Mouse (Mus musculus): ENCODE results near the gene Tmem198. TPM values are rescaled to one million over a fixed set of nuclear protein-coding genes. Genes with fewer than 3 reads are reported as not detected.

The Tmem198 gene
- total RNA-seq, 4 experiments from 2014 or later = 2.5 to 5.8 (median 3.0) TPM

DNA sequence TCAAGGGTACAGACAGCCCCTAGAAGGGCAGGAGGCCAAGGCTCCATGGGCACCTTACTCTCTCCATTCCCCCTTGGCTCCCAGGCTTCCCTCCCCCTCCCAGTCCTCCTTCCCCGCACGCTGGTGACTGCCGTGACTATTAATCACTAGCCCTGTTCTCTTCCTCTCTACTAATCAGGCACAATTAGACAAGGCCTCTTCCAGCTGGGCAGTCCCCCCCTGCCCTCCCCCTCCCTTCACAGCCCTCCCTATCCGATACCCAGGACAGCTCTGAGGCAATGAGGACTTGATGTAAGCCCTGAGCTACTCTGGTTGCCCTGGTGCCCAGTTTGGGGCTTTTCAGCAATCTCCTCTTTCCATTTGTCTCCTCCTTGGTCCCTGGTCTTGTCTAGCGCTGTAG, 23.4 kb upstream of the Tmem198 start:
- no peak for DNase-seq

DNA sequence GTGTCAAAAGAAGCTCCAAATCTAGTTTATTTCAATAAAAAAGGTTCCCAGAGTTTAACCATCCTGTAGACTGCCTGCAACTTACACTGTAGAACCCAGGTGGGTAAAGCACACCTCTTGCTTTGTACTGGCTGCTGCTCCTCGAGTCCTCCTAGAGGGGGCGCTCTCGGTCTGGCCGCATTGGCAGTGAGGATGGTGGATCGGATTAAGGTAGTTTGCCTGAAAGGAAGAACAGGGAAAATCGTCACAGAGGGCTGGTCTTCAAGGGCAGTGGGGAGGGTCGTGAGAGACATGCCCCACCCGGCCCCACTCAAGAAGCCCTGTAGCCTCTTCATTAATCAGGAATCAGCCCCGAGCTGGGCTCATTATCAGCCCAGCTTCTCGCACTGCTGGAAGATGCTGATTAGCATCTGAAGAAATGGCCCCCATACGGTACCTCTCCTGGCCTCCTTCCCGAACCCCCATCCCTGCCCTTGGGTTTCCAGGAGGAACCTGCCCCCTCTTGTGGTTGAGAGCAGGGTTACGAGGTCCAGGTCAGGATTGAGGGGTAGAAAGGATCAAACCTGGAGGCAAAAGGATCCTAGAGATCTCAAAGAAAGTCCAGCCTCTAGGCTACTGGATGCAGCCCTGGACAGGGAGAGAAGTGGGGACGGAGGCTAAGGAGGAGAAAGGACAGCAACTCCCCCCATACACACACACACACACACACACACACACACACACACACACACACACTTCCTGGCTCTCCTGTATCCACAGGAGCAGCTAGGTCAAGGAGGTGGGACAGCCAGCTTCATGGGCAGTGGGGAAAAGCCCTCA, 22.4 kb upstream of the Tmem198 start:
- DNase-seq = no peak

DNA sequence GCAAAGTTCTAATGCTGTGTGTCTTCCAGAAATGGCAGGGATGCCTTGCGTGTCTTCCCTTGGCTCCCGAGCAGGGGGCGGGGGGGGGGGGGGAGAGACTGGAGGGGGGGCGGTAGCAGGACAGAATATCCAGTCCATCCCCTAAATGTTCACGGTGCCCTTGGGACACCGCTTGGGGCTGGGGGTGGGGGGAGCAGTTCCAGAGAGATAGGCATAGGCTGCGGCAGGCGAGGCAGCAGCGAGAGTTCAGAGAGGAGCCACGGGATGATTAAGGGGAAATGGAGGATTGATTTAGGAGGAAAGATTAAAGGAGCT, 21.7 kb upstream of the Tmem198 start:
- no peak for DNase-seq

DNA sequence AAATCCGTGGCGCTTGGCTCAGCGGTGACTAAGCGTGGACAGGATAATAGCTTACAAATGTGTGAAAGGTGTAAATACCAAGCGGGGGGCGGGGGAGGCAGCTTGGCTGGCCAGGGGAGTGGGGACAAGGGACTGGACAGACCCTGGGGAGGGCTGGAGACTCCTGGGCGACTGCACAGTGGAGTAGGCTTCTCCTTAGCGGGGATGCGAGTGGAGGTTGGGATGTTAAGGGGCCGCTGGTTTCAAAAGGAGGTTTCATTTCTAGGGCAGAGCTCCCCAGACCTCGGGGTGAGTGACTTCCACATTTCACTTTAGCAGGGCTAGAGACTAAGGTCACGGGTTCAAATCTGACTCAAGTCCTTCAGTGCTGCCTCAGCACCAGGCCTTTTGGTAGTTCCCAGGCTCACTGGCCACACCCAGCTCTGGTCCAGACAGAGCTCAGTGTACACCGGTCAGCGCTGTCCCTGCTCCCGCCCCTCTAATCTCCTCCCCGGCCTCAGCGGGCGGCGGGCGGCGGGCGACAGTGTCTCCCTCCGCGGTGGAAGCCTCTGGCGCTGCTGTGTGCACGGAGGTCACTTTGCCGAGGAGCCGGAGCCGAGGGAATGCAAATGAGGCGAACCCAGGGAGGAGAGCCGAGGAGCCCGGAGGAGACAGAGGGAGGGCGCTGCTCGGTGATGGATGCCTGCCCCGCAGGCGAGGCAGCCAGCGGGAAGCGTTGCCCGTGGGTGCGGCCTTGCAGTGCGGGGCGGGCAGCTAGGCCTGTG, 21.1 kb upstream of the Tmem198 start:
- DNase-seq = no peak

DNA sequence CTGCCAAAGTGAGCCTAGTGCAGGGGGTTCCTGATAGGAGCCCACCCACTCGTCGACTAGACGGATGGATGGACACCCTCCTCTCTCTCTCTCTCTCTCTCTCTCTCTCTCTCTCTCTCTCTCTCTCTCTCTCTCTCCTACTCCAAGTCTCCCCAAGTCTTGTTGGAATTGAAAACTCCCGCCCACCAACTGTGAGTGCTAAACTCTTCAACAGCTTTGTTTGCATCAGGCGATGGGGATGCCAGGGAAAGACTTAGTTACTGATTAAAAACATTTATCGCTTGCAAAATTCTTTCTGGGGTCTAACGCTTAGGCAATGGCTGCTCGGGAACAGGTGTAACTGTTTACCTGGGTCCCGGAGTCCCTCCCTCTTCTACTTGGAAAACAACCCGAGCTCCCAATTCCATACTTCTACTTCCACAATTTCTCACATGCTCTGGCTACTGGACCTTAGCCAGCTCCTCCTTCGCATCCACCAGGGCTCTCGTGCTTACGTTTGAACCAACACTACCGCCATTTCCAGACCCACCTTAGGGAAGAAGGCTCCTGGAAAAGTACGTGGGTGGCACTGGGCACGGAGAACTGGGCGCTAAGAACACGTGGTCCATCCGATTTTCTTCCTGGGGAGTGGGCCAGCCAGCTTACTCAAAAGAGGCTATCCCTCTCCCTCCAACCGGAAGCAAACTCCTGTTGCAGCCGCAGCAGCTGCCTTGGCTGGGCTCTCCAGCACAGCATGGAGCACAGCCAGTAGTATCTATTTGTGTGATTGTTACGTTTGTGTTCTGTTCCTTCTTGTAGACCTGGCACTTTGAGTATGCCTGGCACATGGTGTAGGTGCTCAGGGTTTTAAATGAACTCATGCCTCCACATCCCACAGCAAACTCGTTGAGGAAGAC, 20.3 kb upstream of the Tmem198 start:
- DNase-seq = no peak

DNA sequence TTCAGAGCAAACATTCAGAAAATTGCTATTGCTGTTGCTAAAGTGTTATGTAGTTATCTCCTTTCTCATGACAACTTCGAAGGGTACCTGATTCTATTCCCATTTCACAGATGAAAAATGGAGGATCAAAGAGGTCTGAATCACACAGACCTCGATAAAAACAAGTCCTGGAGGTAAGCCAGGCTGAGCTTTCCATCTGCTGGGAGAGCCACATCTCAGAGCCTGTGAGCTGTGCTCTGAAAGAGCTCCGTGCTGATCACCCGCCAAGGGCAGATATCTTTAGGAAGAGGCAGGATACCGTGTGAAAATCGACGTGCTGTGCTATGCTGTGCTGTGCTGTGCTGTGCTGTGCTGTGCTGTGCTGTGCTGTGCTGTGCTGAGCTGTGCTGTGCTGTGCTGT, 19.0 kb upstream of the Tmem198 start:
- no peak for DNase-seq

DNA sequence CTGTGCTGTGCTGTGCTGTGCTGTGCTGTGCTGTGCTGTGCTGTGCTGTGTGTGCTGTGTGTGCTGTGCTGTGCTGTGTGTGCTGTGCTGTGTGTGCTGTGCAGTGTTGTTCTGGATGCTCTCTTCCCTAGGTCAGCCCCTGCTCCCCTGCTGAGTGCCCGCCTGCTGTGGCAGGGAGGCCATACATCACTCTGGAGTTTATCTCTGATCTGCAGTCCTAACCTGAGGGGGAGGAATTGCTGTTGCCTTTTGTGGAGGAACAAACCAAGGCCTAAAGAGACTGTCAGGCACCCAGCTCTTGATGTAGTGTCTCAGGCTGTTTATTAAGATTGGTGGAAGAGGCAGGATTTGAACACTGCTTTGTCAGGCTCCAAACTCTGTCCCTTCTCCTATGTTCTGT, 16.7 kb upstream of the Tmem198 start:
- DNase-seq = no peak

DNA sequence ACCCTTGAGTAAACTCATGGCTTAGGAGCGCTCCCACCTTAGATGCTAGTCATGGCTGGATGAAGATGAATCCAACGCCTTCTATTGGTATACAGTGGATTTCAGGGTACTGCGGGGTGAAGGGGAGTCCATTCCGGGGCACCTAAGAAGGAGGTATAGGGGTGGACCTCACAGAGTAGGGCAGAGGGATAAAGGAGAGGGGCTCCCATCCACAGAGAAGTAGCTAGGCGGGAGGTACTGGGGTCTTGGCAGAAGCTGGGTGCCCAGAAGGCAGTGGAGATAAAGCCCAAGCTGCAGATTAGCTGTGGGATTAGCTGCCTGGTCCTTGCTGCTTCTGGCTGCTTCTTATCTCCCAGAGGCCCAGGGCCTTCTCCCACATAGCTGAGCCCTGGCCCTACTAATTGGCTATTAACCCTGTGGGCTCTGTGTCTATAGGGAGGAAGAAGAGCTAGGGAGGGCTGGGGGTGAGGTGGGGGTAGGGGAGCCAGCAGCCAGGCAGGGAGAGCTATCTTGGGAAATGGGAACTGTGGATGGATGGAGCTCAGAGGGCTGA, 15.6 kb upstream of the Tmem198 start:
- no peak for DNase-seq

DNA sequence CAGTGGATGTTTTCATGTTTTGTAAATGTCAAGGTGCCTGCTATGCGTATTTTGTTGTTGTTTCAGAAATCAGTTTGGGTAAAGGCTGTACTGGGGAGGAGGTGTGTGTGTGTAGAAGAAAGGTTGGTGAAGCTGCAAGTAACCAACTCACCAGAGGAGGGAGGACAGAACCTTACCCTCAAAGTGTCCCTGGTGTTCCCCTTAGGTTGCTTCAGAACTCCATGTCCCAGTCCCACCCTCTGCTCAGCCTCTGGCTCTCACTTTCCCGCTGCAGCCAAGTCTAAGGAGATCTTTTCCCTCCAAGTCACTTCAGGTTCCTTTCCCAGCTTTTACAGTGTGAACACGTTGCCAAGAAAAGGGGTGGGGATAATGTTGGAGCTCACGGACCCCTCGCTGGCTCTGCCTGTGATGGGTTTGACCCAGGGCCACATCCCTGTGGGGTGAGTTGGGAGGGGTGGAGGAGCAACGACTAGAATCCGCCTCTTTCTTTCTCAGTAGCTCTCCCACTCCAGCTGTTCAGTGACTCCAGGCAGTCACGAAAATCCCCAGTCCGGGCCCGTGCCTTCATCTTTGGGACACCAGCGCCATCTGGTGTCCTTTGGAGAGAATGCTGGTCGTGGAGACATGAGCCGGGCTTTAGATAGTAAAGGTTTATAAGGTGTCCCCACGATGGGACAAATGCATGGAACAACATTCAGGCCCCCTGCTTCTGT, 12.0 kb upstream of the Tmem198 start:
- peak; percentile 72 for DNase-seq

DNA sequence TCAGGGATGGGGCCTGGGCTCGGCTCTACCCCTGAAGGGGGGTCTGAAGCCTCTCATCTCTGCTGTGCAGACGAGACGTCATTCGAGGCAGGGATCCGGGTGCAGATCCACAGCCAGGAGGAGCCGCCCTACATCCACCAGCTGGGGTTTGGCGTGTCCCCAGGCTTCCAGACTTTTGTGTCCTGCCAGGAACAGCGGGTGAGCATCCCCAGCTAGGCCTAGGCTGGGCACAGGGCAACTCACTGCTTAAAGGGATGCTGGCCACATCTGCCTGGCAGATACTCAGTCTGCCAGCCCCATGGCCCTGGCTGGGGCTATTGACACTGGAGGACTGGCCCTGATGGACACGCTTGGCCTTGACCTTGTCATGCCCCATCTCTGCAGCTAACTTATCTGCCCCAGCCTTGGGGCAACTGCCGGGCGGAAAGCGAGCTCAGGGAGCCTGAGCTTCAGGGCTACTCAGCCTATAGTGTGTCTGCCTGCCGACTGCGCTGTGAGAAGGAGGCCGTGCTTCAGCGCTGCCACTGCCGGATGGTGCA, 10.0 kb upstream of the Tmem198 start:
- peak; percentile 71 for DNase-seq

DNA sequence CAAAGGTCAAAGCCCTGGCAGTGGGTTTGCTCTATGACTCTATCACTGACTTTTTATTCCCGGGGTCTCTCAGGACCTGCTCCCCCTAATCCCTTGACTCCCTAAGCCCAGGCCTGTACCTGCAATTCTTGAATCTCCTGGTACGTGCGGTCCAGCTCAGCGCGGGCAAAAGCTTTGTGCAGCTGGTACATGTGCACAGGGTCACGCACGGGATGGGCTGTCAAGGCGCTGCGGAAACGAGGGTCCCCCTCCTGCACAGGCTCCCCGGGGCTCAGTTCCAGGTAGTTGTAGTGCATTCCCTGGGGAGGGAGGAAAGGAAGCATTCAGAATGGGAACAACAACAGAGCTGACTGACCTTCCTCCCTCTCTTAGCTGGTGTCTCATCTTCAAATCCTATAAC, 2.9 kb upstream of the Tmem198 start:
- DNase-seq = no peak

DNA sequence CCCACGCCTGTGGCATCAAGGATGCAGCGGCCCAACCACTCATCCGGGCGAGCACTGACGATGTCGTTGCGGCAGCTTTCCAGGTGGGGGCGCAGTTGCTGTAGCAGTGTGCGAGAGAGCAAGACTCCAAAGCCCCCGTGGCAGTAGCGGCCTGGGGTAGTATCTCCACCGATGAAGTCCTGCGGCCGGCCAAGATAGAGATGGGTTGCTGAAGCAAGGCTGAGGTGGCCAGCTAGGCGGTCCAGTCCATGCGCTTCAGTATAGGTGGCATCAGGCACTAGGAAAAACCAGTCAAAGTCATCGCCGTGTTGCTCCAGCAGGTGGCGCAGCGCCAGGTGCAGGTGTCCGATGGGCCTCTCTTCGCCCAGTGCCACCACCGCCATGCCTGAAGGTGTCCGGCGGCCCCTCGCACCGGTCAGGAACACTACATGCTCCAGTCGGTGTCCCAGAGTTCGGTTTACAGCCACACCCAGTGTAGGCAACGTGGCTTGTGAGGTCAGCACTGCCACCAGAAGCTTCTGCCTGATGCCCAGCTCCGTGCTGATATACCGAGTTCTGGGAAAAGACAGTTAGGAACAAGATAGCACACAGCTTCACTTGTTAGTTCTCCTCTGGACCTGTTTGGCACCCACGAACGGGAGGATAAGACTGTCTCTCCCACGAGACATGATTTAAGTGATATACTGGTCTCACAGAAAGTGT, 1.9 kb upstream of the Tmem198 start:
- peak; percentile 76 for DNase-seq

DNA sequence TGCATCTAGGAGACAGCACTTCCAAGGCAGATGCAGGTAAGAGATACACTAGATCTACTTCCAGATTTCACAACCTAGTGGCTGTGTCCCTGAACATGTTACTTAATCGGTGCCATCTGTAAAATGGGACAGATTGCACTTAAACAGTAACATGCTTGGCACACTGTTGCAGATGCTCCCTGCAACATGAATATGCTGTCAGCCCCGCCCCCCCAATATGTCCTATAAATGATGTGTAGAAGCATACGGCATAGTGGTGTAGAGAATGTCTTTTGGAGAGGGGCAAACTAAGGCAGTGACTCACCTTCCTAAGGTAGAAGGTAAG, 1.4 kb upstream of the Tmem198 start:
- DNase-seq = no peak

DNA sequence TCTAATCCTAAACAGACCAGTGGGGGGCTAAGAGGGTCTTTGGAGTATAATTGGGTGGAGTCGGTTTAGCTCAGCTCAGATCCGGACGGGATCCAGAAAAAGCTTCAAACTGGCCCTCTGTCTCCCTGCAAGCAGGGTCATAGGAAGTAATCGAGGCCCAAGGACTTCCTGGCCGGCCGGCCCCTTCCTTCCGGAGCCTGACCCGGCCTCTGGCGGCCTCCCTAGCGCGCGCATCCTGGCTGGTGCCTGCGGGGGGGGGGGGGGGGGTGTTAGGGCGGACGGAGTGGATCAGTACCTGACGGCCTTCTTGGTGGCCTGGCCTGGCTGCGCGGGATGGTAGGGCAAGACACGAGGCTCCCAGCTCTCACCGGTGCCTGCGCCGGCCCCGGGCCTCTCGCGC, 835 bp upstream of the Tmem198 start:
- peak; percentile 50 for DNase-seq

DNA sequence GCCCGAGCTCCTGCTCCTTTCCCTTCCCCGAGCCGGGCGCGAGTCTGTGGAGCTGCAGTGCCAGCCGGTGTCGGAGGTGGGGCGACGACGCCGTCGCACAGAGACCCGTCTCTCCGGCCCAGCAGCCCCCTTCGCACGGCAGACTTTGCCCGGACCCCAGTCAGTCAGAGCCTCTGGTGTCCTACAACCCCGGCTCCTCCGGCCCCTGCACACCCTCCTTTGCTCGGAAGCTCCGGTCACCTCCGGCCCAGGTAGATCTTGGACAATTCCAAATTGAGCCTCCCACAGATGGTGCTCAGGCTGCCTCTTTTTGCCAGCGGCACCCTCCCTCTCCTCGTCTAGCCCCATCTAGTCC, 280 bp downstream of the Tmem198 start:
- DNase-seq = no peak

DNA sequence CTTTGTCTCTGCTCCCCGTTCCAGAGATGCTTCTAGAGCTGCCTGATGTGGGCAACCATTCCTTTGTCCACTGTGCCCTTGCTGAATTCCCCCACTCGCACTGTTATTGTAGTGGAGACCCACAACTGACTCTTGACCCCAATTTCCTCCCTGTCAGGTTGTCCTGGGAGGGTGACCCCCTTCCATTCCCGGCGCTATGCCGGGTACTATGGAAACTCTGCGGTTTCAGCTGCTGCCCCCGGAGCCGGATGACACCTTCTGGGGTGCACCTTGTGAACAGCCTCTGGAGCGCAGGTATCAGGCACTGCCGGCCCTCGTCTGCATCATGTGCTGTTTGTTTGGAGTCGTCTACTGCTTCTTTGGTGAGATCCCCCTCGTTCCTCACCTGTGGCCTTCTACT, 704 bp downstream of the Tmem198 start:
- DNase-seq = no peak

DNA sequence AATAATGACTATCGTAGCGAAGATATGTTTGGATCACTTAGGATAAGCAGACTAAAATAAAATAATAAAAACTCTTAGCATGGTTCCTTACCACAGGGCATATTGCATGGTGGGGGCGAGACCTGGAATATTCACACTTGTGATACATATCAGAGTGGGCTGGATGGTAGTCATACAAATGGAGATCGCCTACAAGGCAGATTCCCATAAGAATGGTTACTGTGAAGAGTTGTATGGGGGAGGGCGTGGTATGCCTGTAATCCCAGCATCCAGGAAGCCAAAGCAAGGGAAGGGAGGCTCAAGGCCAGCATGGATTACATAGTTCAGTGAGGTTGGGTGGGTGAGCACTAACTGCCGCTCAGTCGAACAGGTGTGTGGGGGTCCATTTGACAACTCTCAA, 1.4 kb downstream of the Tmem198 start:
- no peak for DNase-seq

DNA sequence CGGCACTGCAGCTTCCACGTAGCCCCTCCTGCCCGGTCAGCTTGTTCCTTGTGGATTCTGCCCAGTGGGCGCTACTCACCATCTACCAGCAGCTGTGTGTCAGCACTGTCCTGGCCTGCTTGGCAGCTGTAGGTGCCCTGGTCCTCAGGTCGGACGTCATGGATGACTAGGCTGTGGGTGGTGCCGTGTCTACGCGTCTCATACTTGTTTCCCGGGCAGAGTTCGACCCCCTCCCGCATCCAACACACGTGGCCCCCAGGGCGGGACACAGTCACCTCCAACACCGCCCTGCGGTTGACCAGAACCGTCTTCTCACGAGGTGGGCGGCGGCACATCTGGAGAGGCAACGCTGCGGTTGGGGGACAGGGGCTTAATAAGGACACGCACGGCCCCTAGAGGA, 7.2 kb downstream of the Tmem198 start:
- DNase-seq = no peak

DNA sequence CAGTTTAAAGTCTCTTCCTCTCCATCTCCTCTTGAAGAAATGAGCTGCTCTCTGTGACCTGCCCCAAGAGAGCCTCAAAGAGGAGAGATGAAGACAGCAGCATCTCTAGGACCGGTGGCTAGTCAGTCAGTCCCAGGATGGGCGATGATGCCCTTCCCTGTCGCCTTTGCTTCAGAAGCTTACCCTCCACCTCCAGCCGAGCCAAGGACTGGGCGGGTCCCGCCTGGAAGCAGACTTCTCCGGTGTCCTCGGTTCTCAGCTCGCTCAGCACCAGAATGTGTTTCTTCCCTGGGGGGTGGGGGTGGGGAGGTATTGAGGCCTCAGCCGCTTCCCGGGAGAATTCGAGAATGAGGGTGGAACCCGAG, 7.7 kb downstream of the Tmem198 start:
- DNase-seq = no peak

DNA sequence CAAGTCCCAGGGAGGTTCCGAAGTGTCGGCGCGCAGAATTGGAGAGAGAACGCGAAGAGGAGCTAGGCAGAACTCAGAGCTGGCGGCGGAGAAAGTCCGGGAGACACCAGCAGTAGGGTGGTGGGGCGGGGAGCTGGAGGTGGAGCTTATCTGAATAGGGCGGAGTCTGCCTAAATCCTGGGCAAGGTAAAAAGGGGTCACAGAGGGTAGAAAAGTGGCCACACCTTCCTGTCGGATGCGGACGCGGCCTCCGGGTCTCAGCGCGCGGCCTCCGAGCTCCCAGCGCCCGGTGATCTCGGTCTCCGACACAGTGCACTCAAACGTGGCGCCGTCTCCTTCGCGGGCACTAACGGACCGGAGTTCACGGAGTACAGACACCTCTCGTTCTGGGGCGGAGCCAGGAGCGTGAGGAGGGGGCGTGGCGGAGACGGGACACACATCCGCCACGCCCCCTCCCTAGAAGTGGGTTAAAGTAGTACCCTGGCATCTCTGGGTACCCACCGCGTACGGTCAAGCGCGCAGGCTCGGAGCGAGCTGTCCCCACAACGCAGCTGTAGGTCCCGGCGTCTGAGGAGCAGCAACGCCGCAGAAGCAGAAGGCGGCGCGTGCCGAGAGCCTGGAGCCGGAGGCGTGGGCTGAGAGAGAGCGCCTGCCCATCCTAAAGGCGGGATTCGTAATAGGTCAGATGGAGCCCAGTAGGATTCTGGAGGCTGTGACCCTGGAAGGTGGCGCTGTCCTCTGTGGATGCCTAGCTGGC, 8.3 kb downstream of the Tmem198 start:
- DNase-seq = peak; percentile 78

Data from adrenal gland, adult 8-10 months (tissue).